Mouse (Mus musculus): Measurements from ENCODE around the gene Lhfpl2. TPM values are rescaled to one million over a fixed set of nuclear protein-coding genes. Genes with fewer than 3 reads are reported as not detected.
A peak's percentile ranks its signal among the peaks of the same experiment; 100 is the strongest.

Gene Lhfpl2
- total and polyA plus RNA-seq, 2 experiments from 2014 or later, result 15.3 to 32.1 TPM

- no peak overlapping the region for H3K4me3 ChIP-seq (ENCODE audit: low read length)
- H3K9me3 ChIP-seq (ENCODE audit: low read length), result no peaks in the 10 kb centered on the region
- 90% methylated on average over 12 of the region's 12 CpGs for WGBS
- H3K4me1 ChIP-seq (ENCODE audit: insufficient read depth, low read length), result no peaks in the 10 kb centered on the region
- ATAC-seq (no peak), DNase-seq (ENCODE audit: low spot score) (no peak)
- no peaks in the 10 kb centered on the region for H3K27me3 ChIP-seq (ENCODE audit: insufficient read depth, low read length)
- H3K4me2 ChIP-seq (ENCODE audit: low read depth, low read length), result no peak overlapping the region
- TF ChIP-seq CTCF (IDR thresholded peaks at IDR 0.05; ENCODE audit: low read depth), result no peak
- H3K27ac ChIP-seq, result no peak overlapping the region
- H3K36me3 ChIP-seq (ENCODE audit: insufficient read depth, low read length), result no peaks in the 10 kb centered on the region
- no peak overlapping the region for H3K9ac ChIP-seq (replicated peaks; ENCODE audit: low read length)
These were observed 28.7 kb downstream of the Lhfpl2 start for GRCm38 (mm10) chr13:94086090-94086808.

GRCm38 (mm10) chr13:94087061-94087460 lies 29.5 kb downstream of the Lhfpl2 start:
- Histone ChIP-seq H3K9ac (replicated peaks; ENCODE audit: low read length) (no peak overlapping the region), H3K36me3 (ENCODE audit: insufficient read depth, low read length) (no peaks in the 10 kb centered on the region), H3K4me3 (ENCODE audit: low read length) (no peak overlapping the region), H3K4me2 (ENCODE audit: low read depth, low read length) (no peak overlapping the region), H3K27ac (no peak overlapping the region), H3K4me1 (ENCODE audit: insufficient read depth, low read length) (no peaks in the 10 kb centered on the region), H3K9me3 (ENCODE audit: low read length) (no peaks in the 10 kb centered on the region), H3K27me3 (ENCODE audit: insufficient read depth, low read length) (no peaks in the 10 kb centered on the region)
- DNase-seq (ENCODE audit: low spot score) (peak; percentile 45), ATAC-seq (no peak)
- 29% methylated on average over 9 of the region's 9 CpGs for WGBS
- TF ChIP-seq CTCF (IDR thresholded peaks at IDR 0.05; ENCODE audit: low read depth), result no peak

DNA sequence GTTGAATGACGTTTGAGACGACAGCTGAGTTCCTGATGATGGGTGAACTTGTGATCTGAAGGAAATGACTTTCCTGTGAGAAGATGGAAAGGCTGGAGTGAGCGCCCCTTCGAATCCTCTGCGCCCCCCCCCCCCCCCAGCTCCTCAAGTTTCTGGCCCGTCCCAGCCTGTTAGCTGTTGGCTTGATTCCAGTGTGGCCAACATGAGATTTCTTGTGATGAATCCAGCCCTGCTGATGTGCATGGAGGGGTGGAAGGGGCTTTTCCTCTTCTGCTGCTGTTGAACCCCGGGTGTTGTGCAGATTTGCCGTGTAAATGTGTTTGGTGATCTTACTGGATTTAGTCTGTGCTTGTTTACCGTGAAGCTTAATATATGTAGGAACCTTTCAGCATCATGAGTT lies 31.2 kb downstream of the Lhfpl2 start:
- TF ChIP-seq CTCF (IDR thresholded peaks at IDR 0.05; ENCODE audit: low read depth), result no peak
- Histone ChIP-seq H3K4me1 (ENCODE audit: insufficient read depth, low read length) (no peaks in the 10 kb centered on the region), H3K36me3 (ENCODE audit: insufficient read depth, low read length) (no peaks in the 10 kb centered on the region), H3K4me2 (ENCODE audit: low read depth, low read length) (no peak overlapping the region), H3K27me3 (ENCODE audit: insufficient read depth, low read length) (no peaks in the 10 kb centered on the region), H3K4me3 (ENCODE audit: low read length) (no peak overlapping the region), H3K9ac (replicated peaks; ENCODE audit: low read length) (no peak overlapping the region), H3K27ac (no peak overlapping the region), H3K9me3 (ENCODE audit: low read length) (no peaks in the 10 kb centered on the region)
- DNase-seq (ENCODE audit: low spot score) (no peak), ATAC-seq (no peak)
- 86% methylated on average over 9 of the region's 9 CpGs for WGBS

- no peak for ATAC-seq
- no peak overlapping the region for H3K4me2 ChIP-seq (ENCODE audit: low read depth, low read length)
These were observed 31.7 kb downstream of the Lhfpl2 start for GRCm38 (mm10) chr13:94089286-94089685.

DNA sequence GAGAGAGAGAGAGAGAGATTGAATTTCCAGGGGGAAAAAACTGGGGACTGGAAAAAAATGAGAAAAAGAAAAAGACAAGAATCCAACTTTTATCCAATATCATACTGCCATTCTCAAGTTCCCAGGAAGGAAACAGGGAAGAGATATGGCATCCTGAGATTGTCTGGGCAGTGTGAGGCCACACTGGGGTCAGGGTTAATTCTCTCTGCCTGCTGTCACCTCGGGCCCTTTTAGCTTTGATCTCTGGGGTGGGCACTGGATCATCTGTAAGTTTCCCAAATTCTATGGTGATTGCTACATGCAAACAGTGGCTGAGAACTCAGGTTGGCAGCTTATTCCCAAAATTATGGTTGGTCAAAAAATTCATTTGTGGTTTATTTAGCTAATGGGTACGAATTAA lies 33.8 kb downstream of the Lhfpl2 start:
- no peak for TF ChIP-seq CTCF (IDR thresholded peaks at IDR 0.05; ENCODE audit: low read depth)
- H3K27ac ChIP-seq, result no peak overlapping the region
- DNase-seq (ENCODE audit: low spot score) (no peak), ATAC-seq (no peak)
- H3K36me3 ChIP-seq (ENCODE audit: insufficient read depth, low read length), result no peaks in the 10 kb centered on the region
- no peaks in the 10 kb centered on the region for H3K9me3 ChIP-seq (ENCODE audit: low read length)
- H3K9ac ChIP-seq (replicated peaks; ENCODE audit: low read length), result no peak overlapping the region
- 48% methylated on average over 2 of the region's 2 CpGs for WGBS
- H3K4me2 ChIP-seq (ENCODE audit: low read depth, low read length), result no peak overlapping the region
- H3K4me1 ChIP-seq (ENCODE audit: insufficient read depth, low read length), result no peaks in the 10 kb centered on the region
- no peak overlapping the region for H3K4me3 ChIP-seq (ENCODE audit: low read length)
- H3K27me3 ChIP-seq (ENCODE audit: insufficient read depth, low read length), result no peaks in the 10 kb centered on the region

More at GRCm38 (mm10) chr13:94089286-94089685, 31.7 kb downstream of the Lhfpl2 start:
- Histone ChIP-seq H3K4me1 (ENCODE audit: insufficient read depth, low read length) (no peaks in the 10 kb centered on the region), H3K27ac (no peak overlapping the region), H3K9ac (replicated peaks; ENCODE audit: low read length) (no peak overlapping the region), H3K36me3 (ENCODE audit: insufficient read depth, low read length) (no peaks in the 10 kb centered on the region), H3K27me3 (ENCODE audit: insufficient read depth, low read length) (no peaks in the 10 kb centered on the region), H3K9me3 (ENCODE audit: low read length) (no peaks in the 10 kb centered on the region), H3K4me3 (ENCODE audit: low read length) (no peak overlapping the region)
- no peak for TF ChIP-seq CTCF (IDR thresholded peaks at IDR 0.05; ENCODE audit: low read depth)
- no peak for DNase-seq (ENCODE audit: low spot score)
- 72% methylated on average over 9 of the region's 9 CpGs for WGBS

DNA sequence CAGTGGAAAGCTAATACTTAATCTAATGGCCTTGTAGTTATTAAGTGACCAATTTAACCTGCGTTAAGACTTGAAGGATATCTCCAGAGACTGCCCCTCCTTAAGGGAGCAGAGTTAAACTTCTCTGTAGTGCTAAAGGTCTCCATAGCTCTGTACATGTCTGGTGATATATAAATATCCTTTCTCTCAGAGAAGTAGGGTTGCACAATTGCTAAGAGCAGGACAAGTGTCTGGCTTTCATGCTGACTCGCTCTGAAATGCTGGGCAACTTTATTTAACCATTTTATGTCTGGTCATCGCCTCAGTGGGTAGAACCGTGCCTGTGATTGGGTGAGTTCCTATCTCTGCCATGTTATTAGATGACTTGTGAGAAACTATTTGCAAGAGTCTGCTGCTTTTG lies 36.6 kb downstream of the Lhfpl2 start:
- Histone ChIP-seq H3K4me1 (ENCODE audit: insufficient read depth, low read length) (no peaks in the 10 kb centered on the region), H3K4me3 (ENCODE audit: low read length) (no peak overlapping the region), H3K27ac (no peak overlapping the region), H3K36me3 (ENCODE audit: insufficient read depth, low read length) (no peaks in the 10 kb centered on the region), H3K27me3 (ENCODE audit: insufficient read depth, low read length) (no peaks in the 10 kb centered on the region), H3K9ac (replicated peaks; ENCODE audit: low read length) (no peak overlapping the region), H3K9me3 (ENCODE audit: low read length) (no peaks in the 10 kb centered on the region), H3K4me2 (ENCODE audit: low read depth, low read length) (no peak overlapping the region)
- no peak for ATAC-seq
- DNase-seq (ENCODE audit: low spot score), result no peak
- 84% methylated on average over 4 of the region's 4 CpGs for WGBS
- no peak for TF ChIP-seq CTCF (IDR thresholded peaks at IDR 0.05; ENCODE audit: low read depth)

DNA sequence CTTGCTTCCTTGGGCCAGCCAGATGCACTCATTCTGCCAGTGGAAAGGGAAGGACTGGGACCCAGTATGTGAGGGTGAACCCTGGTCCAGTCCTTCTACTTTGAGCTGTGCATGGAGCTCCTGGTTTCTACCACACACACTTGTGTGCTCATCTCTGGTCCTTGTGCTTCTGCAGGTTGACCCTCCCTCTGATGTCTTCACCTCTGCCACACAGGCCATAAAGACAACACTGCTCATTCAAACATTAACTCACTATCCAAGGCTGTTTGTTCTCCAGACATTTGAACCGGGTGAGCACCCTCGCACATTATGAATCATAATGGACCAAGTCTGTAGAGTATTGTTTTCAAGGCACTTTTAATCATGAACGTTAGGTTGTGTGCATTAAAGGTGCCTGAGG lies 37.0 kb downstream of the Lhfpl2 start:
- ATAC-seq (no peak), DNase-seq (ENCODE audit: low spot score) (no peak)
- Histone ChIP-seq H3K4me1 (ENCODE audit: insufficient read depth, low read length) (no peaks in the 10 kb centered on the region), H3K4me3 (ENCODE audit: low read length) (no peak overlapping the region), H3K9ac (replicated peaks; ENCODE audit: low read length) (no peak overlapping the region), H3K27me3 (ENCODE audit: insufficient read depth, low read length) (no peaks in the 10 kb centered on the region), H3K4me2 (ENCODE audit: low read depth, low read length) (no peak overlapping the region), H3K9me3 (ENCODE audit: low read length) (no peaks in the 10 kb centered on the region), H3K27ac (no peak overlapping the region), H3K36me3 (ENCODE audit: insufficient read depth, low read length) (no peaks in the 10 kb centered on the region)
- WGBS, result 76% methylated on average over 3 of the region's 3 CpGs
- TF ChIP-seq CTCF (IDR thresholded peaks at IDR 0.05; ENCODE audit: low read depth), result no peak

Measured in hindbrain, postnatal 0 days (tissue).